Mouse (Mus musculus) limb, embryonic 13.5 days (tissue): ENCODE data around the gene Ttll11. TPM values are rescaled to one million over a fixed set of nuclear protein-coding genes. Genes with fewer than 3 reads are reported as not detected.

Source experiments
- ATAC-seq: fragments of 200-750 bp; cut with Nextera tagmentation; 2 replicates; pipeline ENCODE4 v1.8.0; 2017; ENCODE audit warnings: low read depth, moderate number of reproducible peaks, moderate TSS enrichment; ENCODE audit not compliant: low FRiP score
- H3K27ac ChIP-seq: fragments of 300-500 bp; sonication (generic); 2 replicates; pipeline ENCODE4 v1.5.1; 2015; ENCODE audit warnings: inconsistent platforms, mild to moderate bottlenecking, moderate library complexity
- H3K27me3 ChIP-seq: fragments of 300-500 bp; sonication (generic); 2 replicates; pipeline ENCODE4 v1.6.1; 2015; ENCODE audit warnings: mild to moderate bottlenecking, inconsistent platforms
- H3K36me3 ChIP-seq: fragments of 300-500 bp; sonication (generic); 2 replicates; pipeline ENCODE4 v1.6.1; 2015; ENCODE audit warnings: inconsistent platforms, mild to moderate bottlenecking, moderate library complexity
- H3K4me1 ChIP-seq: fragments of 300-500 bp; sonication (generic); 2 replicates; pipeline ENCODE4 v1.6.1; 2015; ENCODE audit warnings: inconsistent platforms
- H3K4me2 ChIP-seq: fragments of 300-500 bp; sonication (generic); replicated peaks from 2 replicates; pipeline ENCODE4 v1.6.1; 2015; ENCODE audit warnings: inconsistent platforms, mild to moderate bottlenecking, moderate library complexity
- H3K4me3 ChIP-seq: fragments of 300-500 bp; sonication (generic); 2 replicates; pipeline ENCODE4 v1.5.1; 2015; ENCODE audit warnings: moderate library complexity, mild to moderate bottlenecking, inconsistent platforms
- H3K9ac ChIP-seq: fragments of 300-500 bp; sonication (generic); 2 replicates; pipeline ENCODE4 v1.6.1; 2015; ENCODE audit warnings: mild to moderate bottlenecking, inconsistent platforms
- H3K9me3 ChIP-seq: fragments of 300-500 bp; sonication (generic); 2 replicates; pipeline ENCODE4 v1.6.1; 2016; ENCODE audit warnings: inconsistent platforms
- WGBS: fragments of 180-500 bp; shearing (Covaris S2); methylation state at CpG from one replicate; pipeline ENCODE4 v1.1.7; 2015; 5-methylcytosine and 5-hydroxymethylcytosine counted together
- polyA plus RNA-seq: library from polyadenylated mRNA; unstranded; fragments of >200 nt; fragmentation: Nextera tagmentation; extraction: Ambion mirVana; gene quantifications from 2 replicates; pipeline ENCODE4 v1.2.1, GENCODE M21; 2015

The Ttll11 gene
- polyA plus RNA-seq, 1 experiment from 2014 or later, result 0.85 TPM

GRCm38 (mm10) chr2:35843896-35844690, 135.6 kb downstream of the Ttll11 start:
- H3K4me3 ChIP-seq, result no peak overlapping the region
- no peaks in the 10 kb centered on the region for H3K27me3 ChIP-seq
- no peaks in the 10 kb centered on the region for H3K36me3 ChIP-seq
- 11% methylated on average over 13 of the region's 13 CpGs for WGBS
- H3K27ac ChIP-seq, result peak overlapping the region; percentile 39; the same call in 1 of the 2 replicates
- peaks cover 48% of the 10 kb centered on the region for H3K4me1 ChIP-seq
- 0 out of 2 replicates have a peak overlapping the region, but pooled peaks have one; percentile 13 for H3K9ac ChIP-seq
- peak; percentile 55; the same call in 1 of the 2 replicates for ATAC-seq
- no peaks in the 10 kb centered on the region for H3K9me3 ChIP-seq
- H3K4me2 ChIP-seq, result peak overlapping the region; percentile 25; the same call in 1 of the 2 replicates

GRCm38 (mm10) chr2:35842780-35843474, 136.8 kb downstream of the Ttll11 start:
- Histone ChIP-seq H3K4me1 (peaks cover 50% of the 10 kb centered on the region), H3K36me3 (no peaks in the 10 kb centered on the region), H3K9ac (no peak overlapping the region), H3K9me3 (no peaks in the 10 kb centered on the region), H3K27me3 (no peaks in the 10 kb centered on the region), H3K4me2 (no peak overlapping the region), H3K27ac (no peak overlapping the region), H3K4me3 (no peak overlapping the region)
- 80% methylated on average over 16 of the region's 16 CpGs for WGBS
- ATAC-seq, result no peak

GRCm38 (mm10) chr2:35841841-35842420, 137.8 kb downstream of the Ttll11 start:
- Histone ChIP-seq H3K4me3 (no peak overlapping the region), H3K9ac (no peak overlapping the region), H3K4me2 (peak overlapping the region; percentile 21; the same call in 1 of the 2 replicates), H3K9me3 (peaks cover 8% of the 10 kb centered on the region), H3K27ac (no peak overlapping the region), H3K36me3 (no peaks in the 10 kb centered on the region), H3K27me3 (no peaks in the 10 kb centered on the region), H3K4me1 (peaks cover 50% of the 10 kb centered on the region)
- ATAC-seq, result no peak
- 57% methylated on average over 4 of the region's 4 CpGs for WGBS

DNA sequence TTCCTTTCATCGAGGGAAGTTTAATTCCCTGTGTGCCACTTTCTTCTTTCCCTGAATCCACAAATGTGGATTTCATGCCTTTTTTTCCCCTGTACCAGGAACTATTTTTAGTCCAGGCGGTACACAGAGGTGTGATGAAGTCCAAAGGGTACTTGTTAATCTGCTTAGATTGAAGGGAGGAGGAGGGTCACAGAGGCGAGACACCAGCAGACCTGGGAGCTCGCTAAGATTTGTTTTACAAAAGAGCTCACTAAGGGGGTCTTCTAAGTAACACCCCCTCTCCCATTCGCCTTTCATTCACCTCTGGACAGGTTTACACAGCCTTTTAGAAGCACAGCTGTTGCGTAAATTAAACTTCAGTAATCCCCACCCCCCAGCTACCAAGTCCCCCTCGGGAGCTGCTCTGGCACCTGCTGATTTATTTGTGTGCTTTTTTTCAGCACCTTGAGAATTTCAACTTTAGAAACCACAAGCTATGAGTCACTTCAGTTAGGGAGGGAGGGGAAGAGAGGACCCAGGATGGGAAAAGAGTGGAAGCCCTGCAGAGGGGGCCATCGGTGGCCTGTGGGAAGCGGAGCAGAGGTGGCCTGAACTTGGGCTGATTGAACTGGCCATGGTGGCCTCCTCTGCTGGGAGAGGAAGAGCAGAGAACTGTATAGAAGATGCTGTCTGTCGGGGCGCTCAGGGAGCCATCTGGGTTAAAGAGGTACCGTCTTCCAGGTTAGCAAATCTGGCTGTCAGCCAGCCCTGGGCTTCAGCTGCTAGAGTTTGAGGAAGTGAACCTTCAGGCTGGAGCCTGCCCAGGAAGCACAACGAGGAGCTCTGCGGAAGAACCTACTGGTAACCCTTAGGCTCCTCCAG, 138.5 kb downstream of the Ttll11 start:
- H3K4me1 ChIP-seq, result peaks cover 50% of the 10 kb centered on the region
- H3K36me3 ChIP-seq, result no peaks in the 10 kb centered on the region
- no peak overlapping the region for H3K9ac ChIP-seq
- H3K9me3 ChIP-seq, result peaks cover 12% of the 10 kb centered on the region
- no peak overlapping the region for H3K27ac ChIP-seq
- H3K27me3 ChIP-seq, result no peaks in the 10 kb centered on the region
- no peak overlapping the region for H3K4me3 ChIP-seq
- 17% methylated on average over 14 of the region's 14 CpGs for WGBS
- ATAC-seq, result 0 out of 2 replicates have a peak, but pooled peaks have one; percentile 49
- peak overlapping the region; percentile 21; the same call in 1 of the 2 replicates for H3K4me2 ChIP-seq

GRCm38 (mm10) chr2:35838751-35839479, 140.8 kb downstream of the Ttll11 start:
- Histone ChIP-seq H3K9me3 (peaks cover 12% of the 10 kb centered on the region), H3K27ac (no peak overlapping the region), H3K4me3 (no peak overlapping the region), H3K4me2 (no peak overlapping the region), H3K9ac (no peak overlapping the region), H3K27me3 (no peaks in the 10 kb centered on the region), H3K4me1 (peaks cover 32% of the 10 kb centered on the region), H3K36me3 (no peaks in the 10 kb centered on the region)
- WGBS, result 72% methylated on average over 11 of the region's 11 CpGs
- no peak for ATAC-seq

- Histone ChIP-seq H3K36me3 (no peaks in the 10 kb centered on the region), H3K4me2 (no peak overlapping the region), H3K4me3 (no peak overlapping the region), H3K4me1 (peaks cover 36% of the 10 kb centered on the region), H3K9me3 (peaks cover 12% of the 10 kb centered on the region), H3K9ac (no peak overlapping the region), H3K27ac (no peak overlapping the region), H3K27me3 (no peaks in the 10 kb centered on the region)
- no peak for ATAC-seq
- WGBS, result 91% methylated on average over 10 of the region's 10 CpGs
Measured at GRCm38 (mm10) chr2:35834198-35834913, 145.4 kb downstream of the Ttll11 start.

- Histone ChIP-seq H3K4me2 (no peak overlapping the region), H3K9ac (no peak overlapping the region), H3K36me3 (no peaks in the 10 kb centered on the region), H3K4me3 (no peak overlapping the region), H3K9me3 (peaks cover 12% of the 10 kb centered on the region), H3K4me1 (peaks cover 32% of the 10 kb centered on the region), H3K27ac (no peak overlapping the region), H3K27me3 (no peaks in the 10 kb centered on the region)
- ATAC-seq, result no peak
- WGBS, result 48% methylated on average over 6 of the region's 6 CpGs
Measured at GRCm38 (mm10) chr2:35833546-35833945, 146.2 kb downstream of the Ttll11 start.

GRCm38 (mm10) chr2:35832742-35833425, 146.8 kb downstream of the Ttll11 start:
- no peak overlapping the region for H3K9ac ChIP-seq
- WGBS, result 49% methylated on average over 11 of the region's 11 CpGs
- H3K4me3 ChIP-seq, result no peak overlapping the region
- peaks cover 36% of the 10 kb centered on the region for H3K4me1 ChIP-seq
- no peak overlapping the region for H3K4me2 ChIP-seq
- no peak for ATAC-seq
- H3K27ac ChIP-seq, result no peak overlapping the region; the same call in 1 of the 2 replicates
- no peaks in the 10 kb centered on the region for H3K27me3 ChIP-seq
- H3K9me3 ChIP-seq, result peaks cover 12% of the 10 kb centered on the region
- no peaks in the 10 kb centered on the region for H3K36me3 ChIP-seq

GRCm38 (mm10) chr2:35831904-35832581, 147.7 kb downstream of the Ttll11 start:
- H3K9me3 ChIP-seq, result peaks cover 5% of the 10 kb centered on the region
- no peaks in the 10 kb centered on the region for H3K36me3 ChIP-seq
- ATAC-seq, result no peak
- no peaks in the 10 kb centered on the region for H3K27me3 ChIP-seq
- H3K4me3 ChIP-seq, result no peak overlapping the region
- no peak overlapping the region for H3K9ac ChIP-seq
- 67% methylated on average over 10 of the region's 10 CpGs for WGBS
- H3K27ac ChIP-seq, result no peak overlapping the region
- H3K4me1 ChIP-seq, result peaks cover 40% of the 10 kb centered on the region
- no peak overlapping the region for H3K4me2 ChIP-seq
